Mouse (Mus musculus): ENCODE measurements around the gene Gm10139. TPM values are rescaled to one million over a fixed set of nuclear protein-coding genes. Genes with fewer than 3 reads are reported as not detected.

Gm10139 gene
- not detected for polyA plus RNA-seq (2017; shearing (Covaris generic))

GRCm38 (mm10) chr13:65512378-65512777 lies at the start of gene Gm10139:
TSS of gene Gm10139 (plus strand) at chr13:65512678.

Other genes with a start within 250 kb of the Gm10139 start
- gene Zfp369, start 233.9 kb upstream of the Gm10139 start, polyA plus RNA-seq (2017; shearing (Covaris generic)) = 21.5 TPM